ENCODE assay signal across 13 mouse cellular contexts in genomic region chr1:171849454-171849853, GRCm38 (mm10). TPM values are rescaled to one million over a fixed set of nuclear protein-coding genes. Genes with fewer than 3 reads are reported as not detected.
DNase-seq lines count a peak whose midpoint lies in the region; ATAC-seq and TF ChIP-seq lines count a peak whose summit lies in the region.
"Had no signal": no experiment of that assay in that cellular context is flagged by ENCODE, and none has a peak within 500 bp of the region (broad histone marks: within the 10 kb centered on the region; RNA-seq: fewer than 3 reads in every experiment).

No protein-coding gene starts in this region.

- peak; percentile 67 for DNase-seq in layer of hippocampus, adult 9-11 months
- DNase-seq in layer of hippocampus, adult 2 months (ENCODE audit: low spot score in 2 of 2): no peak
- DNase-seq in c-Kit-positive CD71-negative TER-119-negative erythroid progenitor cells, embryonic 14.5 days (ENCODE audit: low read depth): peak; percentile 31
- DNase-seq in liver, embryonic 14.5 days (ENCODE audit: low read depth in 3 of 3, low spot score in 3 of 3): peak in 1 of 3 experiments; percentile 37
- no peak for DNase-seq in cerebellum, adult 9-11 months
- DNase-seq: forebrain, postnatal 0 days; right cerebral cortex, postnatal 4 days had no signal

- H3K27ac ChIP-seq in layer of hippocampus, adult 2 months: no peak overlapping the region
- H3K27ac ChIP-seq in liver, embryonic 14.5 days: no peak overlapping the region
- no peak overlapping the region for H3K27ac ChIP-seq in midbrain, embryonic 16.5 days (ENCODE audit: low read length)
- H3K27ac ChIP-seq: kidney, postnatal 0 days; limb, embryonic 12.5 days had no signal

- peaks cover 0 to 3% of the 10 kb centered on the region in 2 experiments; a peak in 3 of 4 replicates for H3K4me1 ChIP-seq in liver, embryonic 14.5 days (replicated peaks; ENCODE audit: control insufficient read depth in 2 of 2, insufficient read depth in 2 of 2, low read length in 1 of 2)
- H3K4me1 ChIP-seq in midbrain, embryonic 16.5 days (ENCODE audit: control insufficient read depth, insufficient read depth, low read length): no peaks in the 10 kb centered on the region
- H3K4me1 ChIP-seq: limb, embryonic 12.5 days had no signal

- H3K9ac ChIP-seq in liver, embryonic 14.5 days (replicated peaks): no peak overlapping the region
- H3K9ac ChIP-seq in midbrain, embryonic 16.5 days (ENCODE audit: low read depth, low read length): no peak overlapping the region
- H3K9ac ChIP-seq: forebrain, postnatal 0 days; limb, embryonic 12.5 days had no signal

- no peaks in the 10 kb centered on the region for H3K36me3 ChIP-seq in liver, embryonic 14.5 days (replicated peaks; ENCODE audit: control insufficient read depth, insufficient read depth, low read depth)
- no peaks in the 10 kb centered on the region for H3K36me3 ChIP-seq in midbrain, embryonic 16.5 days (ENCODE audit: control insufficient read depth, insufficient read depth, low read length)
- H3K36me3 ChIP-seq: limb, embryonic 12.5 days had no signal

- 15% methylated on average over 5 of the region's 5 CpGs for WGBS in liver, embryonic 14.5 days (ENCODE audit: insufficient replicate concordance)
- WGBS in midbrain, embryonic 16.5 days: 89% methylated on average over 5 of the region's 5 CpGs

- TF ChIP-seq CTCF in layer of hippocampus, adult 2 months (conservative IDR thresholded peaks at IDR 0.05): no peak
- no peak for TF ChIP-seq CTCF in liver, embryonic 14.5 days (IDR thresholded peaks at IDR 0.05; ENCODE audit: low read depth)

- no peak overlapping the region for H3K4me2 ChIP-seq in liver, embryonic 14.5 days (ENCODE audit: low read depth)
- no peak overlapping the region for H3K4me2 ChIP-seq in midbrain, embryonic 16.5 days (ENCODE audit: low read length)
- H3K4me2 ChIP-seq: limb, embryonic 12.5 days had no signal

- no peak for TF ChIP-seq EP300 in liver, embryonic 14.5 days (IDR thresholded peaks at IDR 0.05; ENCODE audit: low read depth)

- H3K27me3 ChIP-seq in liver, embryonic 14.5 days (ENCODE audit: control insufficient read depth, insufficient read depth, low read length): no peaks in the 10 kb centered on the region
- no peaks in the 10 kb centered on the region for H3K27me3 ChIP-seq in midbrain, embryonic 16.5 days (ENCODE audit: control insufficient read depth, insufficient read depth, low read depth, low read length)
- H3K27me3 ChIP-seq: limb, embryonic 12.5 days had no signal

- no peak overlapping the region for H3K4me3 ChIP-seq in layer of hippocampus, adult 2 months
- no peak overlapping the region for H3K4me3 ChIP-seq in liver, embryonic 14.5 days (ENCODE audit: insufficient read depth in 1 of 2, low read depth in 2 of 2, low read length in 2 of 2)
- H3K4me3 ChIP-seq in midbrain, embryonic 16.5 days (ENCODE audit: low read depth, low read length): no peak overlapping the region
- H3K4me3 ChIP-seq: limb, embryonic 12.5 days; myocyte had no signal

- ATAC-seq in liver, embryonic 14.5 days (ENCODE audit: insufficient read depth): 0 out of 2 replicates have a peak, but pooled peaks have one; percentile 23
- peak; percentile 96 for ATAC-seq in monocyte, adult 5-6 weeks (replicated peaks; ENCODE audit: insufficient number of reproducible peaks, low FRiP score, low TSS enrichment, poor library complexity, severe bottlenecking)
- no peak for ATAC-seq in midbrain, embryonic 16.5 days
- ATAC-seq: forebrain, postnatal 0 days had no signal

- no peaks in the 10 kb centered on the region for H3K9me3 ChIP-seq in liver, embryonic 14.5 days (ENCODE audit: control insufficient read depth, low read length)
- H3K9me3 ChIP-seq in midbrain, embryonic 16.5 days (replicated peaks; ENCODE audit: control insufficient read depth, low read length, poor library complexity, severe bottlenecking): no peaks in the 10 kb centered on the region
- H3K9me3 ChIP-seq: limb, embryonic 12.5 days had no signal

RNA-seq across cellular contexts. Expression of gene Cd84, which starts 10.0 kb away (rescaled TPM):
- 1 to 10 TPM; 1.9 to 2.1 TPM for total RNA-seq in layer of hippocampus, adult 2 months (2021)
- 1.8 and 3.6 TPM in 2 replicates for polyA plus RNA-seq in liver, embryonic 14.5 days (2012; rRNA removed)
- polyA plus RNA-seq in liver, embryonic 14.5 days (2014; fragmentation: Nextera tagmentation; extraction: Ambion mirVana): 4.7 and 6.0 TPM in 2 replicates
- total RNA-seq in monocyte, adult 5-6 weeks (2017): 152 to 228 TPM (median 167 TPM) in 3 replicates
- polyA plus RNA-seq in midbrain, embryonic 16.5 days (2015; fragmentation: Nextera tagmentation; extraction: Ambion mirVana): 0.80 and 1.0 TPM in 2 replicates
- polyA plus RNA-seq: myocyte had no signal

RNA-seq across cellular contexts. Expression of gene Gm10521, which starts 46.0 kb away (rescaled TPM):
- total RNA-seq in layer of hippocampus, adult 2 months (2021): under 1 TPM; 0.12 to 0.18 TPM
- polyA plus RNA-seq in liver, embryonic 14.5 days (2012; rRNA removed): 0.28 and 0.42 TPM in 2 replicates
- polyA plus RNA-seq in liver, embryonic 14.5 days (2014; fragmentation: Nextera tagmentation; extraction: Ambion mirVana): 0.05 TPM in 1 of 2 replicates, not detected in the other
- total RNA-seq in monocyte, adult 5-6 weeks (2017): 8.1 to 13.8 TPM (median 8.4 TPM) in 3 replicates
- not detected in 2 replicates for polyA plus RNA-seq in midbrain, embryonic 16.5 days (2015; fragmentation: Nextera tagmentation; extraction: Ambion mirVana)
- total RNA-seq: forebrain, postnatal 0 days had no signal
- polyA plus RNA-seq: forebrain, postnatal 0 days; heart, postnatal 0 days; kidney, postnatal 0 days; limb, embryonic 12.5 days; myocyte had no signal

Comparison
In these comparisons a context has a peak if more than half of its experiments do, and no peak if none do; other contexts are left out.
1. DNase-seq: peak in layer of hippocampus, adult 9-11 months (single experiment) and c-Kit-positive CD71-negative TER-119-negative erythroid progenitor cells, embryonic 14.5 days (single experiment); none in layer of hippocampus, adult 2 months (0 of 2) and cerebellum, adult 9-11 months (single experiment).
2. RNA of gene Cd84, which starts 10.0 kb away (total RNA-seq): 152 to 228 TPM in monocyte, adult 5-6 weeks; 1.9 to 2.1 TPM in layer of hippocampus, adult 2 months; every median in the first group is over 10 times any median in the second.